13 mouse cellular contexts compared by ENCODE assay signal in the genomic region with DNA sequence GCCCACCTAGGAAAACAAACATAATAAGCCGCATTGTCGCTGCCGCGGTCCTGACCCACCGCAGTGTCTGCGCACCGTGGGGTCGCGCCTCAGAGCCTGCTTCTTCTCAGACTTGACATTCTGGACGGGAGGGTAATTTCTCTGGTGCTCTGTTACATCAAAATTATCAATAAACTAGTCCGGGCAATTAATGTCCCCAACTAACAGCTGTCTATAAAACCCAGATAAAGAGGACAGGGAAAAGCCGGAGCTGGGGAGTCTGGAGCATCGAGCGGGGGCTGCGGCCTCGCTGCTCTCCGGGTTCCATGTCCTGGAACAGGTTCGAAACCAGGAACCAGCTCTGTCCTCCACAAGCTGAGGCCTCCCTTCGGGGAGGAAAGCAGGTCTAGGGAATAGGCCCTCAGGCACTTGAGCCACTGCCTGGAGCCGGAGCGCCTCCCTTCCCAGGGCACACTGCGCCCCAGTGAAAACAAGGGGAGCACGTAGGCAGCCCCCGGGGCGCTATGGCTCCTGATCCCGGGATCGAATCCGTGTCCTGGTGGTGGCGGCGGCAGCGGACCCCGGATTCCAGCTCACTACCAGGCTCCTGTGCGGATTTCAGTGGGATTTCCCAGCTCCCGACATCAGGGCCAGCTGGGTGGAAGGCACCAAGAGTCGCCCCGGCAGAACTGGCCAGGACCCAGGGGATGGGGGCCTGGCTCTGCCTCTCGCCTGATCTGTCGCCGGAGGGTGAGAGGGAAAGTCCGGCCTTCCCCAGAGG. TPM values are rescaled to one million over a fixed set of nuclear protein-coding genes. Genes with fewer than 3 reads are reported as not detected.
DNase-seq lines count a peak whose midpoint lies in the region; ATAC-seq and TF ChIP-seq lines count a peak whose summit lies in the region.
"Had no signal": no experiment of that assay in that cellular context is flagged by ENCODE, and none has a peak within 500 bp of the region (broad histone marks: within the 10 kb centered on the region; RNA-seq: fewer than 3 reads in every experiment).

No protein-coding gene starts in this region.

- no peaks in the 10 kb centered on the region for H3K9me3 ChIP-seq in heart, embryonic 11.5 days (replicated peaks; ENCODE audit: control insufficient read depth, low read length)
- H3K9me3 ChIP-seq in lung, postnatal 0 days (ENCODE audit: low read length), result no peaks in the 10 kb centered on the region

- no peaks in the 10 kb centered on the region for H3K36me3 ChIP-seq in heart, embryonic 11.5 days (ENCODE audit: control insufficient read depth, insufficient read depth, low read length)
- no peaks in the 10 kb centered on the region for H3K36me3 ChIP-seq in lung, postnatal 0 days (ENCODE audit: insufficient read depth, low read length)

- DNase-seq in heart, adult 9 months (ENCODE audit: low spot score in 2 of 2), result no peak
- peak; percentile 29 for DNase-seq in retina, embryonic 14.5 days (ENCODE audit: low spot score)
- DNase-seq in retina, postnatal 1 day, result no peak
- DNase-seq in lung, postnatal 0 days (ENCODE audit: low spot score), result no peak
- DNase-seq in yolk sac, embryonic 10.5 days (ENCODE audit: low spot score), result no peak
- no peak for DNase-seq in thymus, postnatal 36 days
- DNase-seq: adrenal gland, postnatal 36 days; B cell, adult 2 months; cerebellum, adult 11-12 months had no signal

- no peak for TF ChIP-seq CTCF in lung, postnatal 0 days (IDR thresholded peaks at IDR 0.05)

- peaks cover 14% of the 10 kb centered on the region for H3K4me1 ChIP-seq in heart, embryonic 11.5 days (ENCODE audit: control insufficient read depth, insufficient read depth, low read length)
- H3K4me1 ChIP-seq in lung, postnatal 0 days (ENCODE audit: insufficient read depth, low read depth, low read length), result peaks cover 4% of the 10 kb centered on the region

- no peak overlapping the region for H3K27ac ChIP-seq in heart, embryonic 11.5 days (ENCODE audit: low read depth, low read length)
- peak overlapping the region; percentile 68 for H3K27ac ChIP-seq in lung, postnatal 0 days (ENCODE audit: low read length)
- H3K27ac ChIP-seq: kidney, postnatal 0 days; left cerebral cortex, adult 2 months had no signal

- H3K27me3 ChIP-seq in heart, embryonic 11.5 days (ENCODE audit: control insufficient read depth, insufficient read depth, low read length), result peaks cover 96% of the 10 kb centered on the region
- H3K27me3 ChIP-seq in lung, postnatal 0 days (replicated peaks; ENCODE audit: insufficient read depth, low read length), result peaks cover 22% of the 10 kb centered on the region

- H3K4me2 ChIP-seq in heart, embryonic 11.5 days, result peak overlapping the region; percentile 27
- H3K4me2 ChIP-seq in lung, postnatal 0 days (replicated peaks; ENCODE audit: low read depth, low read length), result peak overlapping the region; percentile 79

- no peak for TF ChIP-seq EP300 in lung, postnatal 0 days (IDR thresholded peaks at IDR 0.05)

- ATAC-seq in heart, embryonic 11.5 days (replicated peaks; ENCODE audit: insufficient number of reproducible peaks, low FRiP score, low TSS enrichment), result no peak
- ATAC-seq in lung, postnatal 0 days, result no peak
- no peak for ATAC-seq in CD4-positive, CD25-positive, alpha-beta regulatory T cell, adult 4 months

- peak overlapping the region; percentile 29; the same call in 1 of the 2 replicates for H3K9ac ChIP-seq in heart, embryonic 11.5 days (ENCODE audit: low read depth, low read length)
- peak overlapping the region; percentile 67 for H3K9ac ChIP-seq in lung, postnatal 0 days (replicated peaks; ENCODE audit: low read depth)

- 2% methylated on average over 40 of the region's 40 CpGs for WGBS in heart, embryonic 11.5 days (ENCODE audit: insufficient replicate concordance)
- WGBS in lung, postnatal 0 days, result 8% methylated on average over 35 of the region's 40 CpGs

- peak overlapping the region; percentile 14 for H3K4me3 ChIP-seq in heart, embryonic 11.5 days (ENCODE audit: low read depth, low read length)
- H3K4me3 ChIP-seq in lung, postnatal 0 days (ENCODE audit: low read depth, low read length), result peak overlapping the region; percentile 74
- H3K4me3 ChIP-seq: left cerebral cortex, adult 2 months had no signal

RNA-seq across cellular contexts. Expression of a gene that starts 4.9 kb away (rescaled TPM):
- polyA plus RNA-seq in heart, embryonic 11.5 days (2014; fragmentation: Nextera tagmentation; extraction: Ambion mirVana), result 3.1 and 9.0 TPM in 2 replicates
- 156 and 194 TPM in 2 replicates for polyA plus RNA-seq in lung, postnatal 0 days (2015; fragmentation: Nextera tagmentation; extraction: Ambion mirVana)
- polyA plus RNA-seq in CD4-positive, CD25-positive, alpha-beta regulatory T cell, adult 4 months (2017; shearing (Covaris generic)), result under 1 TPM in 1 of 2 experiments, not detected in 1; 0.22 TPM

RNA-seq across cellular contexts. Expression of a gene that starts 19.1 kb away (rescaled TPM):
- 45.1 and 46.2 TPM in 2 replicates for polyA plus RNA-seq in heart, embryonic 11.5 days (2014; fragmentation: Nextera tagmentation; extraction: Ambion mirVana)
- polyA plus RNA-seq in lung, postnatal 0 days (2015; fragmentation: Nextera tagmentation; extraction: Ambion mirVana), result 36.1 and 37.7 TPM in 2 replicates
- polyA plus RNA-seq in CD4-positive, CD25-positive, alpha-beta regulatory T cell, adult 4 months (2017; shearing (Covaris generic)), result 10 to 100 TPM; 19.7 to 36.8 TPM

RNA-seq across cellular contexts. Expression of a gene that starts 26.9 kb away (rescaled TPM):
- polyA plus RNA-seq in heart, embryonic 11.5 days (2014; fragmentation: Nextera tagmentation; extraction: Ambion mirVana), result 12.7 and 14.1 TPM in 2 replicates
- 0.47 and 0.58 TPM in 2 replicates for polyA plus RNA-seq in lung, postnatal 0 days (2015; fragmentation: Nextera tagmentation; extraction: Ambion mirVana)
- polyA plus RNA-seq in CD4-positive, CD25-positive, alpha-beta regulatory T cell, adult 4 months (2017; shearing (Covaris generic)), result not detected

RNA-seq across cellular contexts. Expression of a gene that starts 38.7 kb away (rescaled TPM):
- polyA plus RNA-seq in heart, embryonic 11.5 days (2014; fragmentation: Nextera tagmentation; extraction: Ambion mirVana), result 0.69 and 1.2 TPM in 2 replicates
- polyA plus RNA-seq in lung, postnatal 0 days (2015; fragmentation: Nextera tagmentation; extraction: Ambion mirVana), result 0.88 and 1.3 TPM in 2 replicates
- not detected for polyA plus RNA-seq in CD4-positive, CD25-positive, alpha-beta regulatory T cell, adult 4 months (2017; shearing (Covaris generic))

Comparison
In these comparisons a context has a peak if more than half of its experiments do, and no peak if none do; other contexts are left out.
1. RNA of a gene that starts 4.9 kb away (polyA plus RNA-seq): 156 to 194 TPM in lung, postnatal 0 days; 3.1 to 9.0 TPM in heart, embryonic 11.5 days and 0.22 TPM in CD4-positive, CD25-positive, alpha-beta regulatory T cell, adult 4 months; every median in the first group is over 10 times any median in the second.